Mouse (Mus musculus) lung, adult 18-20 months (tissue): ENCODE measurements around the gene Phf2.

Experiments used
- DNase-seq, 2 experiments: peaks; one replicate each; pipeline ENCODE4 v3.0.0; 2022; ENCODE audit warnings: mixed read lengths in 2 of 2

The Phf2 gene

GRCm38 (mm10) chr13:48802181-48802580 is 68.7 kb downstream of the Phf2 start:
- no peak for DNase-seq

- peak; percentile 42 to 53 for DNase-seq
Measured at GRCm38 (mm10) chr13:48800850-48801546, 69.9 kb downstream of the Phf2 start.

GRCm38 (mm10) chr13:48798256-48798771 is 72.6 kb downstream of the Phf2 start:
- DNase-seq: peak; percentile 32 to 51

GRCm38 (mm10) chr13:48796906-48797305 is 74.0 kb downstream of the Phf2 start:
- DNase-seq: no peak

- no peak for DNase-seq
Measured at GRCm38 (mm10) chr13:48795711-48796110, 75.2 kb downstream of the Phf2 start.

- DNase-seq: no peak
Measured at GRCm38 (mm10) chr13:48784594-48785298, 86.2 kb downstream of the Phf2 start.

GRCm38 (mm10) chr13:48784151-48784550 is 86.8 kb downstream of the Phf2 start:
- DNase-seq: no peak

- peak; percentile 85 to 90 for DNase-seq
Measured at GRCm38 (mm10) chr13:48782727-48783725, 87.9 kb downstream of the Phf2 start.

GRCm38 (mm10) chr13:48780345-48781010 is 90.4 kb downstream of the Phf2 start:
- DNase-seq: no peak

- DNase-seq: no peak
Measured at GRCm38 (mm10) chr13:48779592-48780344, 91.2 kb downstream of the Phf2 start.

- no peak for DNase-seq
Measured at GRCm38 (mm10) chr13:48778138-48778537, 92.8 kb downstream of the Phf2 start.

- no peak for DNase-seq
Measured at GRCm38 (mm10) chr13:48774506-48774905, 96.4 kb downstream of the Phf2 start.

- no peak for DNase-seq
Measured at GRCm38 (mm10) chr13:48768109-48768508, 102.8 kb downstream of the Phf2 start.

- DNase-seq: no peak
Measured at GRCm38 (mm10) chr13:48763701-48764245, 107.1 kb downstream of the Phf2 start.

GRCm38 (mm10) chr13:48760855-48761436 is 110.0 kb downstream of the Phf2 start:
- no peak for DNase-seq

GRCm38 (mm10) chr13:48756769-48757168 is 114.2 kb downstream of the Phf2 start:
- peak in 1 of 2 experiments; percentile 22 for DNase-seq
